Mouse (Mus musculus): ENCODE results near the gene Pdhb. TPM values are rescaled to one million over a fixed set of nuclear protein-coding genes. Genes with fewer than 3 reads are reported as not detected.
"Not testable (repeated sequence)": the region's sequence is repeated elsewhere in the genome, so short reads cannot be mapped to it uniquely, and the experiment has no call there.

Pdhb gene
- polyA plus RNA-seq, 1 experiment from 2014 or later, result 205 TPM

- no peak overlapping the region for H3K4me3 ChIP-seq
- no peaks in the 10 kb centered on the region for H3K36me3 ChIP-seq (replicated peaks)
- no peak for DNase-seq (ENCODE audit: extremely low spot score, low spot score)
- H3K27me3 ChIP-seq (ENCODE audit: poor library complexity, severe bottlenecking), result no peaks in the 10 kb centered on the region
- 73% methylated on average over 4 of the region's 4 CpGs for WGBS
- H3K4me1 ChIP-seq, result peaks cover 3% of the 10 kb centered on the region; the same call in 1 of the 2 replicates
- H3K9me3 ChIP-seq, result no peaks in the 10 kb centered on the region
- no peak overlapping the region for H3K27ac ChIP-seq
These were observed 7.7 kb upstream of the Pdhb start for GRCm38 (mm10) chr14:8180371-8181035.

- Histone ChIP-seq H3K27ac (no peak overlapping the region), H3K4me1 (peaks cover 18% of the 10 kb centered on the region), H3K36me3 (replicated peaks) (no peaks in the 10 kb centered on the region), H3K9me3 (no peaks in the 10 kb centered on the region), H3K27me3 (ENCODE audit: poor library complexity, severe bottlenecking) (no peaks in the 10 kb centered on the region), H3K4me3 (no peak overlapping the region)
- no peak for DNase-seq (ENCODE audit: extremely low spot score, low spot score)
- 67% methylated on average over 5 of the region's 5 CpGs for WGBS
These were observed 3.4 kb upstream of the Pdhb start for GRCm38 (mm10) chr14:8176251-8176650.

- H3K4me3 ChIP-seq, result no peak overlapping the region
- no peak for DNase-seq (ENCODE audit: extremely low spot score, low spot score)
- peaks cover 19% of the 10 kb centered on the region for H3K4me1 ChIP-seq
- no peak overlapping the region for H3K27ac ChIP-seq
- no peaks in the 10 kb centered on the region for H3K9me3 ChIP-seq
- H3K36me3 ChIP-seq (replicated peaks), result peaks cover 14% of the 10 kb centered on the region
- no peaks in the 10 kb centered on the region for H3K27me3 ChIP-seq (ENCODE audit: poor library complexity, severe bottlenecking)
- 87% methylated on average over 5 of the region's 5 CpGs for WGBS
These were observed 1.8 kb upstream of the Pdhb start for GRCm38 (mm10) chr14:8174634-8175033.

GRCm38 (mm10) chr14:8173542-8174250 is 871 bp upstream of the Pdhb start:
- not testable (repeated sequence) for H3K9me3 ChIP-seq; H3K27me3 ChIP-seq (ENCODE audit: poor library complexity, severe bottlenecking); DNase-seq (ENCODE audit: extremely low spot score, low spot score)
- Histone ChIP-seq H3K4me1 (peaks cover 19% of the 10 kb centered on the region), H3K4me3 (peak overlapping the region; percentile 96), H3K27ac (peak overlapping the region; percentile 77), H3K36me3 (replicated peaks) (peaks cover 23% of the 10 kb centered on the region)
- 29% methylated on average over 7 of the region's 7 CpGs for WGBS

GRCm38 (mm10) chr14:8164463-8164862 is 8.4 kb downstream of the Pdhb start:
- WGBS, result 89% methylated on average over 7 of the region's 7 CpGs
- Histone ChIP-seq H3K27ac (no peak overlapping the region), H3K36me3 (replicated peaks) (peaks cover 78% of the 10 kb centered on the region), H3K27me3 (ENCODE audit: poor library complexity, severe bottlenecking) (no peaks in the 10 kb centered on the region), H3K4me3 (no peak overlapping the region), H3K4me1 (no peaks in the 10 kb centered on the region), H3K9me3 (no peaks in the 10 kb centered on the region)
- no peak for DNase-seq (ENCODE audit: extremely low spot score, low spot score)

- H3K9me3 ChIP-seq, result no peaks in the 10 kb centered on the region
- no peak overlapping the region for H3K4me3 ChIP-seq
- no peaks in the 10 kb centered on the region for H3K4me1 ChIP-seq
- H3K27ac ChIP-seq, result no peak overlapping the region
- whole genome bisulfite sequencing, result 81% methylated on average over 2 of the region's 2 CpGs
- H3K36me3 ChIP-seq (replicated peaks), result peaks cover 51% of the 10 kb centered on the region
- no peak for DNase-seq (ENCODE audit: extremely low spot score, low spot score)
- H3K27me3 ChIP-seq (ENCODE audit: poor library complexity, severe bottlenecking), result no peaks in the 10 kb centered on the region
These were observed 11.0 kb downstream of the Pdhb start for GRCm38 (mm10) chr14:8161777-8162176.

- no peaks in the 10 kb centered on the region for H3K4me1 ChIP-seq
- H3K9me3 ChIP-seq, result no peaks in the 10 kb centered on the region
- 87% methylated on average over 3 of the region's 3 CpGs for WGBS
- H3K27me3 ChIP-seq (ENCODE audit: poor library complexity, severe bottlenecking), result no peaks in the 10 kb centered on the region
- H3K27ac ChIP-seq, result no peak overlapping the region
- peaks cover 25% of the 10 kb centered on the region for H3K36me3 ChIP-seq (replicated peaks)
- no peak for DNase-seq (ENCODE audit: extremely low spot score, low spot score)
- no peak overlapping the region for H3K4me3 ChIP-seq
These were observed 13.7 kb downstream of the Pdhb start for GRCm38 (mm10) chr14:8159141-8159540.

GRCm38 (mm10) chr14:8158721-8159120 is 14.1 kb downstream of the Pdhb start:
- H3K4me1 ChIP-seq, result no peaks in the 10 kb centered on the region
- no peak for DNase-seq (ENCODE audit: extremely low spot score, low spot score)
- H3K27ac ChIP-seq, result no peak overlapping the region
- WGBS, result 91% methylated on average over 3 of the region's 3 CpGs
- H3K27me3 ChIP-seq (ENCODE audit: poor library complexity, severe bottlenecking), result no peaks in the 10 kb centered on the region
- H3K9me3 ChIP-seq, result no peaks in the 10 kb centered on the region
- no peak overlapping the region for H3K4me3 ChIP-seq
- H3K36me3 ChIP-seq (replicated peaks), result peaks cover 21% of the 10 kb centered on the region

- Histone ChIP-seq H3K4me1 (no peaks in the 10 kb centered on the region), H3K27ac (no peak overlapping the region), H3K9me3 (no peaks in the 10 kb centered on the region), H3K4me3 (no peak overlapping the region), H3K27me3 (ENCODE audit: poor library complexity, severe bottlenecking) (no peaks in the 10 kb centered on the region), H3K36me3 (replicated peaks) (peaks cover 9% of the 10 kb centered on the region)
- DNase-seq (ENCODE audit: extremely low spot score, low spot score), result no peak
- WGBS, result 39% methylated on average over 3 of the region's 3 CpGs
These were observed 15.9 kb downstream of the Pdhb start for GRCm38 (mm10) chr14:8156947-8157346.

- Histone ChIP-seq H3K27ac (no peak overlapping the region), H3K36me3 (replicated peaks) (peaks cover 10% of the 10 kb centered on the region; the same call in 1 of the 2 replicates), H3K27me3 (ENCODE audit: poor library complexity, severe bottlenecking) (no peaks in the 10 kb centered on the region), H3K4me1 (no peaks in the 10 kb centered on the region), H3K4me3 (no peak overlapping the region), H3K9me3 (no peaks in the 10 kb centered on the region)
- DNase-seq (ENCODE audit: extremely low spot score, low spot score), result no peak
- WGBS, result 85% methylated on average over 3 of the region's 3 CpGs
These were observed 18.8 kb downstream of the Pdhb start for GRCm38 (mm10) chr14:8154072-8154471.

- Histone ChIP-seq H3K4me1 (0 out of 2 replicates have a peak, but pooled peaks cover 3% of the 10 kb centered on the region), H3K4me3 (no peak overlapping the region), H3K27ac (no peak overlapping the region), H3K9me3 (no peaks in the 10 kb centered on the region), H3K27me3 (ENCODE audit: poor library complexity, severe bottlenecking) (no peaks in the 10 kb centered on the region), H3K36me3 (replicated peaks) (peaks cover 10% of the 10 kb centered on the region; the same call in 1 of the 2 replicates)
- WGBS, result 93% methylated on average over 5 of the region's 5 CpGs
- DNase-seq (ENCODE audit: extremely low spot score, low spot score), result no peak
These were observed 21.1 kb downstream of the Pdhb start for GRCm38 (mm10) chr14:8151757-8152156.

GRCm38 (mm10) chr14:8148842-8149241 is 24.0 kb downstream of the Pdhb start:
- H3K36me3 ChIP-seq (replicated peaks), result peaks cover 22% of the 10 kb centered on the region
- H3K27me3 ChIP-seq (ENCODE audit: poor library complexity, severe bottlenecking), result no peaks in the 10 kb centered on the region
- no peaks in the 10 kb centered on the region for H3K9me3 ChIP-seq
- 0 out of 2 replicates have a peak, but pooled peaks cover 3% of the 10 kb centered on the region for H3K4me1 ChIP-seq
- no peak overlapping the region for H3K27ac ChIP-seq
- no peak overlapping the region for H3K4me3 ChIP-seq
- 89% methylated on average over 8 of the region's 8 CpGs for WGBS
- no peak for DNase-seq (ENCODE audit: extremely low spot score, low spot score)

- Histone ChIP-seq H3K27me3 (ENCODE audit: poor library complexity, severe bottlenecking) (no peaks in the 10 kb centered on the region), H3K4me1 (0 out of 2 replicates have a peak, but pooled peaks cover 3% of the 10 kb centered on the region), H3K27ac (no peak overlapping the region), H3K36me3 (replicated peaks) (peaks cover 23% of the 10 kb centered on the region), H3K9me3 (no peaks in the 10 kb centered on the region), H3K4me3 (no peak overlapping the region)
- DNase-seq (ENCODE audit: extremely low spot score, low spot score), result no peak
- 92% methylated on average over 10 of the region's 11 CpGs for WGBS
These were observed 26.1 kb downstream of the Pdhb start for GRCm38 (mm10) chr14:8146611-8147223.
